Mouse (Mus musculus): ENCODE measurements around the gene Slc16a3.

- no peak for TF ChIP-seq CTCF (conservative IDR thresholded peaks at IDR 0.05; ENCODE audit: insufficient read depth, insufficient read length, low read depth, low read length)
- TF ChIP-seq POLR2A (IDR thresholded peaks at IDR 0.05; ENCODE audit: low read depth, low read length), result no peak
Observed at GRCm38 (mm10) chr11:120940959-120941358, 7.3 kb upstream of the Slc16a3 start.
